Mouse (Mus musculus): ENCODE data around the gene Vti1a. TPM values are rescaled to one million over a fixed set of nuclear protein-coding genes. Genes with fewer than 3 reads are reported as not detected.

Vti1a gene
- polyA plus RNA-seq, 1 experiment from 2014 or later, result 17.9 TPM

- no peak overlapping the region for H3K4me3 ChIP-seq (ENCODE audit: low read depth, low read length)
- WGBS, result 89% methylated on average over 11 of the region's 11 CpGs
- no peak overlapping the region for H3K9ac ChIP-seq (replicated peaks; ENCODE audit: low read depth)
- DNase-seq (ENCODE audit: low spot score), result no peak
- no peak for ATAC-seq
- H3K9me3 ChIP-seq (ENCODE audit: low read length), result no peaks in the 10 kb centered on the region
- no peaks in the 10 kb centered on the region for H3K36me3 ChIP-seq (ENCODE audit: insufficient read depth, low read length)
- H3K27me3 ChIP-seq (replicated peaks; ENCODE audit: insufficient read depth, low read length), result no peaks in the 10 kb centered on the region
- H3K4me1 ChIP-seq (ENCODE audit: insufficient read depth, low read depth, low read length), result no peaks in the 10 kb centered on the region
- H3K4me2 ChIP-seq (replicated peaks; ENCODE audit: low read depth, low read length), result no peak overlapping the region
- no peak for TF ChIP-seq CTCF (IDR thresholded peaks at IDR 0.05)
- H3K27ac ChIP-seq (ENCODE audit: low read length), result no peak overlapping the region
Observed at GRCm38 (mm10) chr19:55565111-55565510, 249.0 kb downstream of the Vti1a start.

DNA sequence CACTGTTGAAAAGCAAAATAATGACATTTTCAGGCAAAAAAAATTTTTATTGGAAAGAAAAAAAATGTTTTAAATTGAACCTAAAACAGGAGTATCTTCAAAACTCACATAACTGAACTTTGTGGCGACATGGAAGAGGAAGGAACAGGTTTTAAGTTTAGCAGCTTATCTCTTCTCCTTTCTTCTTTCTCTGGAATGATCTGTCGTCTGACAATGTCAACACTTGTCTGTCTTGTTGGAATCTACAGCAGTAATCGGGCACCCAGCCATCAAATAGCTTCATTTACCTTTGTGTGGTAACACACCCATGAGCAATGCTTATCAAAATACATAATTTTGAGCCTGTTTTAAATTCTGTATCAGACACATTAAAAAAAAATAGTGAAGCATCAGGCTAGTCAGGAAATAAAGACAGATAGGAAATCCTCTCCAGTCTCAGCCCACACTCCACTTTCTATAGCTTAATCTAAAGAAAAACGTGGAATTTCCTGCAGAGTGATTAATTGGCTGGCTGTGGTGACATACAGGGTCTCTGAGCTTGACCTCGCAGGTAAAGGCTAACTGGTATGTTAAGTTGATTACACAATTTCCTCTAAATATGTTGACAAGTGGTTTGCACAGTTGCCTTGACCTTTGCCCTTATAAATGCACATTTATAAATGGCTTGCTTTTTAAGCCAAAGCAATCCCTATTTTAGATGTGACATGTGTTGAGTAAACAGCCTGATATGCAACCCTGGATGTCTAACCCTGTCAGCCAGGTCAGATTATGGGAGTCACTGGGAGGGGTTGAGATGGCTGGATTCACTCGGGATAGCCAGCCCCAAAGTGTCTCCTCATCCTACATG, 249.7 kb downstream of the Vti1a start:
- DNase-seq (ENCODE audit: low spot score) (no peak), ATAC-seq (no peak)
- Histone ChIP-seq H3K9ac (replicated peaks; ENCODE audit: low read depth) (no peak overlapping the region), H3K4me1 (ENCODE audit: insufficient read depth, low read depth, low read length) (no peaks in the 10 kb centered on the region), H3K4me3 (ENCODE audit: low read depth, low read length) (no peak overlapping the region), H3K36me3 (ENCODE audit: insufficient read depth, low read length) (no peaks in the 10 kb centered on the region), H3K27me3 (replicated peaks; ENCODE audit: insufficient read depth, low read length) (no peaks in the 10 kb centered on the region), H3K4me2 (replicated peaks; ENCODE audit: low read depth, low read length) (no peak overlapping the region), H3K27ac (ENCODE audit: low read length) (no peak overlapping the region), H3K9me3 (ENCODE audit: low read length) (no peaks in the 10 kb centered on the region)
- TF ChIP-seq CTCF (IDR thresholded peaks at IDR 0.05), result no peak
- TF ChIP-seq EP300 (IDR thresholded peaks at IDR 0.05), result no peak
- 26% methylated on average over 6 of the region's 6 CpGs for WGBS

GRCm38 (mm10) chr19:55569114-55569513, 253.0 kb downstream of the Vti1a start:
- Histone ChIP-seq H3K4me2 (replicated peaks; ENCODE audit: low read depth, low read length) (no peak overlapping the region), H3K9ac (replicated peaks; ENCODE audit: low read depth) (no peak overlapping the region), H3K9me3 (ENCODE audit: low read length) (no peaks in the 10 kb centered on the region), H3K27ac (ENCODE audit: low read length) (no peak overlapping the region), H3K4me3 (ENCODE audit: low read depth, low read length) (no peak overlapping the region), H3K27me3 (replicated peaks; ENCODE audit: insufficient read depth, low read length) (no peaks in the 10 kb centered on the region), H3K4me1 (ENCODE audit: insufficient read depth, low read depth, low read length) (no peaks in the 10 kb centered on the region), H3K36me3 (ENCODE audit: insufficient read depth, low read length) (no peaks in the 10 kb centered on the region)
- DNase-seq (ENCODE audit: low spot score) (no peak), ATAC-seq (no peak)
- 54% methylated on average over 7 of the region's 7 CpGs for WGBS
- no peak for TF ChIP-seq CTCF (IDR thresholded peaks at IDR 0.05)

DNA sequence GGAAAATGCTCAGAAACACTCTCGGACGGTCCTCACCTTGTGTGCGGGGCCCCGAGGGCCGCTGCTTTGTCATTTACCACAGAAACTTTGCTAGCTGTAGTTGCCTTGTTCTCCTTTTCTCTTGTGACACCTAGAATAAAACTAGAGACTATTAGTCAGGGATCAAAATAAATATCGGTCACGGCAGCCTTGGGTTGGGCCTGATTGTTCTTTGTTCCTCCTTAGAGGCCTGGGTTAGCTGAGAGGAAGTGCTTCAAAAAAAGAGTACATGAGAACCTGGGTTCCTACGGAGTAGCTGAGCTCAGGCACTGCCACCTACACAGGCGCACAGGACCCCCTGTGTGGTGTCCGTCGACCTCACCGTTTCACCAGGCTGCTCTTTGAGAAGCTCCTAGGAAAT, 253.8 kb downstream of the Vti1a start:
- TF ChIP-seq CTCF (IDR thresholded peaks at IDR 0.05), result no peak
- WGBS, result 76% methylated on average over 12 of the region's 12 CpGs
- no peaks in the 10 kb centered on the region for H3K4me1 ChIP-seq (ENCODE audit: insufficient read depth, low read depth, low read length)

GRCm38 (mm10) chr19:55570520-55571296, 254.6 kb downstream of the Vti1a start:
- H3K4me1 ChIP-seq (ENCODE audit: insufficient read depth, low read depth, low read length), result no peaks in the 10 kb centered on the region
- H3K27me3 ChIP-seq (replicated peaks; ENCODE audit: insufficient read depth, low read length), result no peaks in the 10 kb centered on the region
- no peak overlapping the region for H3K4me3 ChIP-seq (ENCODE audit: low read depth, low read length)
- H3K36me3 ChIP-seq (ENCODE audit: insufficient read depth, low read length), result no peaks in the 10 kb centered on the region
- H3K4me2 ChIP-seq (replicated peaks; ENCODE audit: low read depth, low read length), result no peak overlapping the region
- no peak overlapping the region for H3K9ac ChIP-seq (replicated peaks; ENCODE audit: low read depth)
- H3K27ac ChIP-seq (ENCODE audit: low read length), result no peak overlapping the region
- H3K9me3 ChIP-seq (ENCODE audit: low read length), result no peaks in the 10 kb centered on the region
- no peak for TF ChIP-seq CTCF (IDR thresholded peaks at IDR 0.05)
- TF ChIP-seq EP300 (IDR thresholded peaks at IDR 0.05), result no peak
- WGBS, result 84% methylated on average over 9 of the region's 9 CpGs
- ATAC-seq (no peak), DNase-seq (ENCODE audit: low spot score) (no peak)

More for the DNA sequence above, 253.8 kb downstream of the Vti1a start:
- H3K27me3 ChIP-seq (replicated peaks; ENCODE audit: insufficient read depth, low read length), result no peaks in the 10 kb centered on the region
- no peak overlapping the region for H3K4me2 ChIP-seq (replicated peaks; ENCODE audit: low read depth, low read length)
- H3K36me3 ChIP-seq (ENCODE audit: insufficient read depth, low read length), result no peaks in the 10 kb centered on the region
- no peak for ATAC-seq
- DNase-seq (ENCODE audit: low spot score), result no peak
- H3K4me3 ChIP-seq (ENCODE audit: low read depth, low read length), result no peak overlapping the region
- H3K9me3 ChIP-seq (ENCODE audit: low read length), result no peaks in the 10 kb centered on the region
- no peak overlapping the region for H3K27ac ChIP-seq (ENCODE audit: low read length)
- no peak overlapping the region for H3K9ac ChIP-seq (replicated peaks; ENCODE audit: low read depth)

- no peak for DNase-seq (ENCODE audit: low spot score)
- H3K36me3 ChIP-seq (ENCODE audit: insufficient read depth, low read length), result no peaks in the 10 kb centered on the region
- no peaks in the 10 kb centered on the region for H3K27me3 ChIP-seq (replicated peaks; ENCODE audit: insufficient read depth, low read length)
- H3K9me3 ChIP-seq (ENCODE audit: low read length), result no peaks in the 10 kb centered on the region
- no peak for TF ChIP-seq EP300 (IDR thresholded peaks at IDR 0.05)
- no peak for TF ChIP-seq CTCF (IDR thresholded peaks at IDR 0.05)
- H3K4me1 ChIP-seq (ENCODE audit: insufficient read depth, low read depth, low read length), result no peaks in the 10 kb centered on the region
- no peak for ATAC-seq
- WGBS, result 79% methylated on average over 8 of the region's 8 CpGs
- H3K27ac ChIP-seq (ENCODE audit: low read length), result no peak overlapping the region
- no peak overlapping the region for H3K4me3 ChIP-seq (ENCODE audit: low read depth, low read length)
- H3K9ac ChIP-seq (replicated peaks; ENCODE audit: low read depth), result no peak overlapping the region
- H3K4me2 ChIP-seq (replicated peaks; ENCODE audit: low read depth, low read length), result no peak overlapping the region
Observed at GRCm38 (mm10) chr19:55571486-55571885, 255.4 kb downstream of the Vti1a start.

All from lung, postnatal 0 days (tissue).